Mouse (Mus musculus) CD4-positive, CD25-positive, alpha-beta regulatory T cell, adult 2 months (primary cell): ENCODE data around the gene Ntn1.

ENCODE experiments used
- DNase-seq: peaks from one replicate; pipeline ENCODE4 v3.0.0-alpha.2; 2012; ENCODE audit warnings: low read depth, low spot score

The Ntn1 gene

GRCm38 (mm10) chr11:68270730-68271467, 129.7 kb downstream of the Ntn1 start:
- DNase-seq, result peak; percentile 73

GRCm38 (mm10) chr11:68264276-68264675, 136.3 kb downstream of the Ntn1 start:
- no peak for DNase-seq

- no peak for DNase-seq
Measured at GRCm38 (mm10) chr11:68263100-68263499, 137.5 kb downstream of the Ntn1 start.

GRCm38 (mm10) chr11:68261162-68261892, 139.3 kb downstream of the Ntn1 start:
- no peak for DNase-seq

GRCm38 (mm10) chr11:68260399-68260798, 140.2 kb downstream of the Ntn1 start:
- no peak for DNase-seq

GRCm38 (mm10) chr11:68258498-68258897, 142.1 kb downstream of the Ntn1 start:
- no peak for DNase-seq

GRCm38 (mm10) chr11:68253531-68253930, 147.1 kb downstream of the Ntn1 start:
- DNase-seq, result no peak

GRCm38 (mm10) chr11:68250106-68250505, 150.5 kb downstream of the Ntn1 start:
- DNase-seq, result no peak

GRCm38 (mm10) chr11:68247897-68248296, 152.7 kb downstream of the Ntn1 start:
- no peak for DNase-seq

GRCm38 (mm10) chr11:68244992-68245261, 155.7 kb downstream of the Ntn1 start:
- no peak for DNase-seq

- DNase-seq, result no peak
Measured at GRCm38 (mm10) chr11:68244254-68244991, 156.2 kb downstream of the Ntn1 start.

GRCm38 (mm10) chr11:68239756-68240155, 160.9 kb downstream of the Ntn1 start:
- no peak for DNase-seq

GRCm38 (mm10) chr11:68233469-68233965, 167.1 kb downstream of the Ntn1 start:
- DNase-seq, result no peak

GRCm38 (mm10) chr11:68231558-68231957, 169.1 kb downstream of the Ntn1 start:
- DNase-seq, result no peak

GRCm38 (mm10) chr11:68228941-68229665, 171.5 kb downstream of the Ntn1 start:
- DNase-seq, result no peak

GRCm38 (mm10) chr11:68227837-68228236, 172.8 kb downstream of the Ntn1 start:
- no peak for DNase-seq

GRCm38 (mm10) chr11:68226654-68227057, 174.0 kb downstream of the Ntn1 start:
- DNase-seq, result no peak

GRCm38 (mm10) chr11:68223143-68223542, 177.5 kb downstream of the Ntn1 start:
- no peak for DNase-seq

GRCm38 (mm10) chr11:68222209-68222608, 178.4 kb downstream of the Ntn1 start:
- DNase-seq, result no peak

GRCm38 (mm10) chr11:68220733-68221132, 179.9 kb downstream of the Ntn1 start:
- DNase-seq, result no peak

GRCm38 (mm10) chr11:68216041-68216440, 184.6 kb downstream of the Ntn1 start:
- DNase-seq, result no peak
